Mouse (Mus musculus) embryo, embryonic 11 days (tissue): ENCODE measurements around the gene Gipc1.

Source experiments
- DNase-seq: peaks from one replicate; pipeline ENCODE4 v3.0.0-alpha.2; 2015

Gipc1 gene

DNA sequence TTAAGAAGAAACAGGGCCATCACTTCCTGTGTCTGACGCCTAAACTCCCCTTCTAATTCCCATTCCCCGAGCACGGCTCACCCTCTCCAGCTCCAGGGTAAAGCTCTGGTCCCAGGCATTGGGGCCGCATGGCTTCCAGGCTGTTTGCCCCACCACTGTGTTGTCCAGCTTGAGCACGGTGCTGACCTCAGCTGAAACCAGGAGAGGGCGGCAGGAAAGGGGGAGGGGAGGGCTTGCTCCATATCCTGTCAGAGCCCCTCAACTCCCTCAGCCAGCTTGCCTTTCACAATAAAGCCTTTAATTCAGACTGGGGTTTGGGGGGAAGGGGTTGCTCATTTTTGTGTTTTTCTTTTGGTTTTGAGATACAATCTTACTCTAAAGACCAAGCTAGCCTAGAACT is 28.6 kb downstream of the Gipc1 start:
- DNase-seq, result peak; percentile 64

DNA sequence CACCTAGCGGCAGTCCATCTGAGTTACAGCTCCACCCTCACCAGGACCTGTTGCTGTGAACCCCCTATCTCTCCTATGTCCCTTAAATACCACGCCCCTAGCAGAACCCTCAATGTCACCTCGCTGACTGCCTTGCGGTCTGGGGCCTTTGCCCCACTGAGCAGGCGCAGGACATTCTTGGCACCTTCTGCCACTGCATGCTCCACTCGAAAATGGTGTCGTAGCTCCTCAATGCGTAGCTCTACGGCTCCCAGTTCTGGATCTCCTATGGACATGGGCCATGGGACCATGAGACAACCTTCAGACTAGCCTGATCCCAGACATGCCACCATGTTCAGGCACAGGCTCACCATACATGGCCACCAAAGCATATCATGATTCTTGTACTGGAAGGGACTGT is 32.0 kb downstream of the Gipc1 start:
- DNase-seq, result no peak

DNA sequence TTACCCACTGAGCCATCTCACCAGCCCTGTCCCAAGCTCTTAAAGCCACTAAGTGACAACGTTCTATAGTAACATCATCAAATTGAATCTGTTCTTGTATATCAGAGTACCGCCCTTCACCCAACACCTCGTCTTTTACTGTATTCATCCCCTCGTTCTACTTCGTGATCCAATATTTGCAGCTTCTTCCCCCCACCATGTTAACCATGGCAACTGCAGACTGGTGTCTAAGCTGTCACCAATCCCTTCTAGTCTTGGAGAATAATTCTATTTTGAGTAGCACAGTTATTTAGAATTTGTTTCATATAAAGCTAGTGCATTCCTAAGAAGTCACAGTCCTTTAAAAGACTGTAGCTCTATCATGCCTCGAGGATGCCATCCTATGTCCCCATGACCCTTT is 36.8 kb downstream of the Gipc1 start:
- no peak for DNase-seq

DNA sequence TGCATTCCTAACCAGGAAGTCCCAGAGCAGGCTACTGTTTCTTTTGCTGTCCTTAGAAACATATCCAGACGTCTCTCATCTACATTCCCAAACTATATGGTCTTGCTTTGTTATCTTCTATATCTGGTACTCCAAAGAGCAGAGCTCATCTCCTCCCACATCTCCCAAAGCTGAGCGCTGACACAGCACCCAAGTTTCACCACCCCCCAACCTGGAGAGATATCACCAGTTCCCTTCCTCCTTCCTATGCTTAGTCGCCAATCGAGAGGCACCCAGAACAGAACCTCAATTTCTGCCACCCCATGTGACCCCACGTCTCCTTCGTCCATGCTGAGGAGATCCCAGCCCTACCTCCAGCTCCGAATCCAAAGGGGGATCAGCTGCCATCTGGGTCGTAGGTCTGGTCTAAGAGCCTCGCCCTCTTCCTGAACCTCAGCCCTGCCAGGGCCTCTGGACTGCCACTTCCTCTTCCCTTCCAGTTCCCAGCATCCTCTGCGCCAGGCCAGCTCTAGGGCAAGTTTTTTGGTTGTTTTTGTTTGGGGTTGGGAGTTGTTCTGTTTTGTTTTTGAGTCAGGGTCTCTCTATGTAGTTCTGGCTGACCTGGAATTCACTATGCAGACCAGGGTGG is 41.2 kb downstream of the Gipc1 start:
- DNase-seq, result no peak

DNA sequence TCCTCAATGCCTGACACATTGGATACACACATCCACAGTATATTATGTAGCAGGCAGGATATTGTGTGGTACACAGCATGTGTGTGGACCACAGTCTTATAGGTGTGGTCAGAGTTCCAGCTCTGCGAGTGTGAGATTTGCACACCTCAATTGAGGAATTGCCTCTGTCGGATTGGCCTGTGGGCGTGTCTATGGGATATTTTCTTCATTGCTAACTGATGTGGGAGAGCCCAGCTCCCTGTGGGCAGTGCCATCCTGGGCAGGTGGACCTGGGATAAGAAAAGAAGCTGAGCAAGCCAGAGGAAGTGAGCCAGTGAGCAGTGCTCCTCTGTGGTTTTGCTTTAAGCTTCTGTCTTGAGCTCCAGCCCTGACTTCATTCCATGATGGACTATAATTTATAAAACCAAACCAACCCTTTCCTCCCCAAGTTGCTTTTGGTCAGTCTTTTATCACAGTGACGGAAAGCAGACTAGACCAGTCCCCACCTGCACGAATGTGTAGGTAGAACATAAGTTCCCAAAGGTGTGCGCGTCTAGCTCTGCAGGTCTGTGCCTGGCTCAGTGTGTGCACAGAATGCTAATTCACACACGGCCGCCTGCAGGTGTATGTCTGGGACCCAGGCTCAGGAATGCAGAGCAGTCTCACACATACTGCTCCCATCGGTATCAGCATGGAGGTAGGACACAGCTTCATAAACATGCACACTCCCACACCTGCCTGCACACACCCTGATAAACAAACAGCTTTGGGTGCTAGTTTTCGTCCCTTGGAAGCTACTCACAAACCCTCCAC is 42.1 kb downstream of the Gipc1 start:
- no peak for DNase-seq

DNA sequence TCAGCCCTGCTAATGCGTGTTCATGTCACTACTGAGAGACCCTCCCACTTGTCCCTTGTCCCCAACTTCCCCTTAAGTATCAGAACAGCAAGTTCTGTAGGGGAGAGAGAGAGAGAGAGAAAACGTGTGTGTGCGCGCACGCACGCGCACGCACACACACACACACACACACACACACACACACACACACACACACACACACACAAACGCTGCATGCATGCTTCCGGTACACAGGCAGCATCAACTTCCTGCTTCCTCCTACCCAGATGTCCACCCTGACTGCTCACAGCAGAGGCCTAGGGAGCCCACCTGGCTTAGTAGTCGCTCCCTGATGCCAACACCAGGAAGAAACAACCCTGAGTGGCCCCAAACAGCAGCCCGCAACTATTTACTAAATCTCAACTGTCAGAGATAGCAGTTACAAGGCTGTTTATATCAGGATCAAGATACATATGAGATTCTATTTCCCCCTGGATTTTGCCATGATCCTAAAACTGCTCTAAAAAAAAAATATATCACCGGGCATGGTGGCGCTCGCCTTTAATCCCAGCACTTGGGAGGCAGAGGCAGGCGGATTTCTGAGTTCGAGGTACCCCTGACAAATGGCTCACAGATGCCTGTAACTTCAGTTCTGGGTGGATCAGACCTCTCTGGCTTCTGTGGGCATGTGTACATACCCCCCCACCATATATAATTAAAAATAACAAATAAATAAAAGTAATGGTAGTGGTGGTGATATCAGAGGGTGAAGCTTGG is 43.1 kb downstream of the Gipc1 start:
- DNase-seq, result no peak

DNA sequence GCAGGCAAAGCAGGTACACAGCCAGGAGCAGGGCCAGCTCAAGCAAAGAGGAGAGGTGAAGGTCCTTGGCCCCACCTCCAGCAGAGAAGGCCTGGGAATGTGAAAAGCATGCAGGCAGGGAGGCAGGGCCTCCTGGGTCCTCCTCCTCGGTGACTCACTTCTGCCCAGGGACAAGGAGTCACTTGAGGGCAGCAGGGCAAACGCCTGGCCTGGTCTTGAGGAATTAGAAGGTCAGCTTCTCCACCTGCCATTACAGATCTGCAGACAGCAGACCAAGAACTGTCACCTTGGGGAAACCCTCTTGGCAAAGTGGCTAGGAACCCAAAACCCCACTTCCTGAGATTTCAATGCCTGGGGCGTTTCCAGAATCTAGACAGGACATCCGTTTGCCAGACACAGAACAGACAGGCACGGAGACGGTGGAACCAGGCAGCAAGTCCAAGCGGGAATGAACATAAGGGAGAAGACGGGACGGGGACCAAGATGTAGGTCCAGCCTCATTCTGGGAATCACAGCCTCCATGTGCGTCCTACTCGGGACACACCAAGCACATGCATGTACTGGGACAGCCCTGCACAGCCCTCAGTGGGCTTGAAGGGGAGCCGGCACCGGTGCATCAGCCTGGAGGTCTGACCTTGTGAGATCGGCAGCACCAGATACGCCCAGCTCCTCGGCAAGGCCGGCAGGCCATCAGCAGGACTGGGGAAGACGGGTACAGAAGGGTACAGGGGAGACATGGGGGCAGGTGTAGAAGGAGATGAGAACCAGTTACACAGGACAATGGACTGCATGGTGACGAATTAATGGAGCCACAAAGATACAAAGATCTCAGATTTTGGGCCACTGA is 45.1 kb downstream of the Gipc1 start:
- DNase-seq, result no peak

DNA sequence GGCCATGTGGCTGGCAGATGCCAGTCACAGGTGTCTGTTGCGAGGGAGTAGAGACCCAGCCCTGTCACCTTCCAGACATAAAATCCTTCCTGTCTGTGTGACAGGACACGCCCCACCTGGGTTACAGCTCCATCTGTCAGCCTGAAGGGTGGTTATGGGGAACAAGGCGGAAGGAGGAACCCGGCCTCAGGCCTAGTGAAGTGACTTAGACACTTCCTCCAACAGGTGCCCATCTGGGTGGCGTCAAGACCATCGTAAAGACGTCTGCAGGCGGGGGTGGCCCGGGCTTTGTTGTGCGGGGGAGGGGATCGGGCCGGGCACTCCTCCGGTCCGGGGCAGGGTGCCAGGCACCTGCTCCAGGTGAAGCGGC is 45.8 kb downstream of the Gipc1 start:
- peak; percentile 31 for DNase-seq

DNA sequence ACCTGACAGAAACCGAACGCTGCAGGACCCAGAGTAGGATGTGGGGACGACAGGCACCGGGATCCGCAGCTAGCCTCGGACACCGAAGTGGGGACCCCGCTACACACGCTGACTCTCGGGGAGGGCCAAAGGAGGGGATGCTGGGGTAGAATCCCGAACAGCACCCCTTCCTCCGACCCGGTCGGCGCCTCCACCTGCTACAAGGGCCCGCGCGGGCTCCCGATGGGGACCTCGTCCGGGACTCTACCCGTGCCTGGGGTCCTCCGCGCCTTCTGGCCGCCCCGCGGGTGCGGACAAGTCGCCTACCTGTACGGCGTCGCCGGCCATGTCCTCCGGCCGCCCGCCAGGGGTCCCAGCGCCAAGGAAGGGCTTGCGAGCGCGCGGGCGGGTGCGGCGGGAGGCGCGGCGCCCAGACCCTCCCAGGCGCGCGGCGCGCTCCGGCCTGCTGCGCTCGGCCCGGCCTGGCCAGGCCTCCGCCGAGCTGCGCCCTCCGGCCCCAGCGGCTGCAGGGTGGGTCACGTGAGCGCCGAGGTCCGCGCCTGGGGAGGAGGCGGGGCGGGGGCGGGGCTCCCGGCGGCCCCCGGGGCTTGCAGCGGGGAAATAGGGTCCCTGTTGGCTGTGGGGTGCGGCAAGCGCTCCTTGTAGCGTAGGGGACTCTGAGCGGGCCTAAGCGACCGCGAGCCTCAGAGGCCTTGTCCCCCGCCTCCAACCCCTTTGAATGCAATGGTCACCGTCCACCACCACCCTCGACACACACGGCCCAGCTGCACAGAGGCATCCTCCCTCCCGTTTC is 46.4 kb downstream of the Gipc1 start, which contains the start of gene Pkn1:
Pkn1 (minus strand) TSS at position 519 of the 793 bp plus-strand sequence.
- peak; percentile 91 for DNase-seq

DNA sequence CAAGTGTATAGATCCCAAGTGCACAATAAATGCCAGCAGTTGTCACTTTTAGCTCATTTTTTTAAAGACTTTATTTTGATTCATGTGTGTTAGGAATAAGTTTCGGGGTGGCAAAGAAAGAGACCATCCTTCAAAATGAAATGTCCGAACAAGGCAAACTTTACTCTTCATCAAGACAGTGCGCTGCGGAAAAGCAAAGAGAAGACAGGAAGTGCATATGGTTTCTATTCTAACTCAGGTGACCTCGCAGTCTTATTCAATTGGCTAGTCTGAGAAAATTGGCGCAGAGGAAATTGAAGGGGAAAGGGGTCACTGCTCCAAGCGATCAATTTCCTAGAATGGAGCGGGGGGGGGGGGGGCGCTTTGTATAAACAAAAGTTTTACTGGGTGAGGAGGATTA is 47.1 kb downstream of the Gipc1 start:
- DNase-seq, result peak; percentile 74

DNA sequence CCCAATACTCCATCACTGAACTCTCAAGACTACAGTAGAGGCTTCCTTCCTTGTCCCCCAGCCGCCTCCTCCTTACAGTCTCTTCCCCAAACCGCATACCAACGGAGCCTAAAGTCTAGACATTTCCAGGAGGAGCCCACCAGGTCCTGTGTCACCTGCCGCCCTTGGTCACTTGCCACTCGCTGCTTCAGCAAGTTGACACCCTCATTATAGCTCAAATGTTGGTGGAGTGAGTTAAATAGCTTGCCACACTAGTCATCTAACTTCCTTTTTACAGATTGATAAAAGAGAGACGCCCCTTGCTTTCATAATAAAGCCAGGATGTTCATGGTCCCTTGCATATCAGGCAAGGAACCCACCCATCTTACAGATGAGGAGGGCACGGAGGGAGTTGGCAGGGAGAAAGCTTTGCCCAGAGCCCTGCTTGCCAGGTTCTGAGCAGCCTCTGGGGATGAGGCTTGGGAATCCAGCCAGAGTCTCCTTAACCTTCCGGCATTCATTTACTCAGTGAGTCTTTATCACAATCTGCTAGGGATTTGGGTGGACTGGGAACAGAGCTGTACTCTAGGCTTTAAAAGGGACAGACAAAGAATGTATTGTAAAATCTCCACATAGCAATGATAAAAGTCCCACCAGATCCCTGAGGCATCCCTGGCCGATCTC is 48.1 kb downstream of the Gipc1 start:
- no peak for DNase-seq

DNA sequence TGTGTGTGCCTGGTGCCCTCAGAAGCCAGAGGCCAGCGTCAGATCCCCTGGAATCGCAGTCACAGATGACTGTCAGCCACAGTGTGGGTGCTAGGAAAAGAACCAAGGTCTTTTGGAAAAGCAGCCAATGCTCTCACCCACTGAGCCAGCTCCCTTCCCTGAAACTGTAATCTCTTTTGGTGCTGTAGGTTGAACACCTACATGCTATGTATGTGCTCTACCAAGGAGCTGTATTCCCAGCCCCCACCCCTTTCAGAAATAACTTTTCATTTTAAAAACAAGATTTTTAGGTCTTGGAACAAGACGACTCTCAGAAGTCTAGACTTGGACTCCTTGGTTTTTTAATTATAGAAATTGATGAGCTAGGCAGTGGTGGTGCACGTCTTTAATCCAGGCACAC is 50.9 kb downstream of the Gipc1 start:
- DNase-seq, result no peak

DNA sequence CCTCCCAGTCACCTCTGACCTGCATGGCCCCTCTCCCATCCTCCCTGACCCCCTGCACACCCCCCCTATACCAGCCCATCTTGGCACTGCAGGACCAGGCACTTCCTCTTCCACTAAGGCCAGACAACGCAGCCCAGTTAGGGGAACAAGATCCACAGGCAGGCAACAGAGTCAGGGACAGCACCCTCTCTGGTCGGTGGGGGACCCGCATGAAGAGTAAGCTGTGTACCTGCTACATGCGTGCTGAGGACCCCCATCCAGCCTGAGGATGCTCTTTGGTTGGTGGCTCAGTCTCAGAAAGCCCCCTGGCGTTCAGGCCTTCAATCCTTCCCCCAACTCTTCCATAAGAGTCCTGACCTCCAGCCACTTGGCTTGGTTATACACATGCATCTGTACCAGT is 53.9 kb downstream of the Gipc1 start:
- DNase-seq, result no peak

DNA sequence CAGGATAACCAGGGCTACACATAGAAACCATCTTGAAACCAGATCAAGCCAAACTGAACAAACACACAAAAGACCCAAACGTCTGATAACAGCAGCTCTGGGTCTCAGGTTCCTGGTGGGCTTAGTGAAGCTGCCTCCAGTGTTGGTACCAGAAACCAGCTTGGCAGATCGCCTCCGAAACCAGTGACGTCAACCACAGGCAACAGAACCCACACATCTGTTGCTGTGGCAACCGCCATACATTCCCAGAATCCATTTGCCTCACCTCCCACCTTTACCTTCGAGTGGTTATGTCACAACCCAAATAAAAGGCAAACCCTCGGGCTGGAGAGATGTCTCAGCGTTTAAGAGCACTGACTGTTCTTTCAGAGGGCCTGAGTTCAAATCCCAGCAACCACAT is 55.1 kb downstream of the Gipc1 start:
- no peak for DNase-seq
